Mouse (Mus musculus) embryonic facial prominence, embryonic 13.5 days (tissue): Measurements from ENCODE around the gene Tmem132a. TPM values are rescaled to one million over a fixed set of nuclear protein-coding genes. Genes with fewer than 3 reads are reported as not detected.

Experiments used
- ATAC-seq: fragments of 200-750 bp; cut with Nextera tagmentation; 2 replicates; pipeline ENCODE4 v1.8.0; 2017; ENCODE audit warnings: low read depth; ENCODE audit not compliant: insufficient number of reproducible peaks, insufficient read depth, low FRiP score, low TSS enrichment
- H3K27ac ChIP-seq: fragments of 300-500 bp; sonication (generic); 2 replicates; pipeline ENCODE4 v1.5.1; 2015; ENCODE audit warnings: moderate library complexity, mild to moderate bottlenecking, inconsistent platforms
- H3K27me3 ChIP-seq: fragments of 300-500 bp; sonication (generic); 2 replicates; pipeline ENCODE4 v1.6.1; 2015; ENCODE audit warnings: mild to moderate bottlenecking, inconsistent platforms
- H3K36me3 ChIP-seq: fragments of 300-500 bp; sonication (generic); 2 replicates; pipeline ENCODE4 v1.6.1; 2015; ENCODE audit warnings: mild to moderate bottlenecking, inconsistent platforms
- H3K4me1 ChIP-seq: fragments of 300-500 bp; sonication (generic); 2 replicates; pipeline ENCODE4 v1.6.1; 2015; ENCODE audit warnings: inconsistent platforms
- H3K4me2 ChIP-seq: fragments of 300-500 bp; sonication (generic); 2 replicates; pipeline ENCODE4 v1.6.1; 2015; ENCODE audit warnings: moderate library complexity, mild to moderate bottlenecking, inconsistent platforms
- H3K4me3 ChIP-seq: fragments of 300-500 bp; sonication (generic); 2 replicates; pipeline ENCODE4 v1.5.1; 2015; ENCODE audit warnings: mild to moderate bottlenecking, inconsistent platforms
- H3K9ac ChIP-seq: fragments of 300-500 bp; sonication (generic); 2 replicates; pipeline ENCODE4 v1.6.1; 2015; ENCODE audit warnings: mild to moderate bottlenecking, inconsistent platforms
- H3K9me3 ChIP-seq: fragments of 300-500 bp; sonication (generic); 2 replicates; pipeline ENCODE4 v1.6.1; 2016; ENCODE audit warnings: inconsistent platforms
- WGBS: fragments of 180-500 bp; shearing (Covaris S2); methylation state at CpG from one replicate; pipeline ENCODE4 v1.1.7; 2015; ENCODE audit warnings: mixed read lengths; 5-methylcytosine and 5-hydroxymethylcytosine counted together
- polyA plus RNA-seq: library from polyadenylated mRNA; unstranded; fragments of >200 nt; fragmentation: Nextera tagmentation; extraction: Ambion mirVana; gene quantifications from 2 replicates; pipeline ENCODE4 v1.2.1, GENCODE M21; 2015

Tmem132a gene
- polyA plus RNA-seq, 1 experiment from 2014 or later, result 107 TPM

- Histone ChIP-seq H3K9ac (no peak overlapping the region), H3K9me3 (no peaks in the 10 kb centered on the region), H3K4me1 (peaks cover 15% of the 10 kb centered on the region), H3K4me2 (no peak overlapping the region), H3K27me3 (no peaks in the 10 kb centered on the region), H3K36me3 (peaks cover 80% of the 10 kb centered on the region), H3K27ac (no peak overlapping the region), H3K4me3 (no peak overlapping the region)
- 87% methylated on average over 6 of the region's 6 CpGs for WGBS
- no peak for ATAC-seq
These were observed 30.6 kb upstream of the Tmem132a start for GRCm38 (mm10) chr19:10900315-10900714.

GRCm38 (mm10) chr19:10897491-10897890 is 27.8 kb upstream of the Tmem132a start:
- Histone ChIP-seq H3K36me3 (peaks cover 52% of the 10 kb centered on the region), H3K9ac (peak overlapping the region; percentile 93), H3K27ac (no peak overlapping the region), H3K9me3 (no peaks in the 10 kb centered on the region), H3K4me2 (no peak overlapping the region), H3K27me3 (no peaks in the 10 kb centered on the region), H3K4me3 (no peak overlapping the region), H3K4me1 (peaks cover 15% of the 10 kb centered on the region)
- WGBS, result 90% methylated on average over 8 of the region's 8 CpGs
- ATAC-seq, result no peak

- 86% methylated on average over 7 of the region's 7 CpGs for WGBS
- Histone ChIP-seq H3K9me3 (no peaks in the 10 kb centered on the region), H3K36me3 (peaks cover 46% of the 10 kb centered on the region), H3K4me1 (peaks cover 15% of the 10 kb centered on the region), H3K4me3 (peak overlapping the region; percentile 87), H3K27me3 (no peaks in the 10 kb centered on the region), H3K9ac (peak overlapping the region; percentile 93), H3K4me2 (peak overlapping the region; percentile 85), H3K27ac (no peak overlapping the region)
- ATAC-seq, result no peak
These were observed 27.1 kb upstream of the Tmem132a start for GRCm38 (mm10) chr19:10896849-10897248.

- Histone ChIP-seq H3K4me2 (peak overlapping the region; percentile 85), H3K9ac (peak overlapping the region; percentile 93), H3K4me1 (peaks cover 15% of the 10 kb centered on the region), H3K9me3 (no peaks in the 10 kb centered on the region), H3K27me3 (no peaks in the 10 kb centered on the region), H3K36me3 (peaks cover 34% of the 10 kb centered on the region), H3K4me3 (peak overlapping the region; percentile 87), H3K27ac (peak overlapping the region; percentile 93)
- ATAC-seq, result no peak
- WGBS, result 1% methylated on average over 16 of the region's 16 CpGs
These were observed 26.0 kb upstream of the Tmem132a start for GRCm38 (mm10) chr19:10895708-10896107.

- Histone ChIP-seq H3K27ac (peak within 1 kb of the TSS; percentile 93), H3K4me2 (peak within 1 kb of the TSS; percentile 85), H3K9me3 (no peaks in the 10 kb centered on the region), H3K36me3 (peaks cover 28% of the 10 kb centered on the region), H3K9ac (peak within 1 kb of the TSS; percentile 93), H3K4me1 (peaks cover 15% of the 10 kb centered on the region), H3K27me3 (no peaks in the 10 kb centered on the region), H3K4me3 (peak within 1 kb of the TSS; percentile 87)
- ATAC-seq, result peak; percentile 90
- under 1% methylated on average over 43 of the region's 43 CpGs for WGBS
These were observed 25.3 kb upstream of the Tmem132a start, which contains the start of gene Prpf19 for GRCm38 (mm10) chr19:10895016-10895528. Prpf19 (plus strand) TSS chr19:10895231.

GRCm38 (mm10) chr19:10892201-10892600 is 22.5 kb upstream of the Tmem132a start:
- Histone ChIP-seq H3K4me1 (peaks cover 14% of the 10 kb centered on the region), H3K4me2 (no peak overlapping the region), H3K4me3 (no peak overlapping the region), H3K9me3 (no peaks in the 10 kb centered on the region), H3K9ac (no peak overlapping the region), H3K36me3 (no peaks in the 10 kb centered on the region), H3K27me3 (no peaks in the 10 kb centered on the region), H3K27ac (no peak overlapping the region)
- no peak for ATAC-seq
- WGBS, result 94% methylated on average over 3 of the region's 3 CpGs

GRCm38 (mm10) chr19:10881426-10882154 is 11.8 kb upstream of the Tmem132a start, which contains the start of gene Tmem109:
Tmem109 (minus strand) TSS chr19:10882001.
- H3K27ac ChIP-seq, result peak within 1 kb of the TSS; percentile 96
- H3K36me3 ChIP-seq, result 0 out of 2 replicates have a peak, but pooled peaks cover 6% of the 10 kb centered on the region
- H3K27me3 ChIP-seq, result no peaks in the 10 kb centered on the region
- WGBS, result under 1% methylated on average over 49 of the region's 49 CpGs
- ATAC-seq, result peak; percentile 90
- H3K4me3 ChIP-seq, result peak within 1 kb of the TSS; percentile 68
- H3K4me2 ChIP-seq, result peak within 1 kb of the TSS; percentile 93
- peaks cover 10% of the 10 kb centered on the region for H3K9me3 ChIP-seq
- H3K9ac ChIP-seq, result peak within 1 kb of the TSS; percentile 80
- H3K4me1 ChIP-seq, result peaks cover 20% of the 10 kb centered on the region

GRCm38 (mm10) chr19:10880975-10881425 is 11.3 kb upstream of the Tmem132a start:
- Histone ChIP-seq H3K9ac (peak overlapping the region; percentile 80), H3K27ac (peak overlapping the region; percentile 96), H3K9me3 (peaks cover 10% of the 10 kb centered on the region), H3K36me3 (0 out of 2 replicates have a peak, but pooled peaks cover 6% of the 10 kb centered on the region), H3K4me3 (peak overlapping the region; percentile 68), H3K4me1 (peaks cover 20% of the 10 kb centered on the region), H3K4me2 (peak overlapping the region; percentile 93), H3K27me3 (no peaks in the 10 kb centered on the region)
- peak; percentile 69 for ATAC-seq
- WGBS, result under 1% methylated on average over 14 of the region's 14 CpGs

- no peak for ATAC-seq
- Histone ChIP-seq H3K4me3 (peak overlapping the region; percentile 68), H3K36me3 (0 out of 2 replicates have a peak, but pooled peaks cover 6% of the 10 kb centered on the region), H3K27ac (0 out of 2 replicates have a peak overlapping the region, but pooled peaks have one; percentile 39), H3K9ac (peak overlapping the region; percentile 80), H3K4me1 (peaks cover 20% of the 10 kb centered on the region), H3K27me3 (no peaks in the 10 kb centered on the region), H3K9me3 (peaks cover 8% of the 10 kb centered on the region), H3K4me2 (peak overlapping the region; percentile 93)
- WGBS, result 54% methylated on average over 6 of the region's 7 CpGs
These were observed 10.6 kb upstream of the Tmem132a start for GRCm38 (mm10) chr19:10880085-10880974.

- no peaks in the 10 kb centered on the region for H3K27me3 ChIP-seq
- H3K27ac ChIP-seq, result no peak overlapping the region
- H3K4me2 ChIP-seq, result no peak overlapping the region
- no peaks in the 10 kb centered on the region for H3K9me3 ChIP-seq
- H3K4me1 ChIP-seq, result peaks cover 20% of the 10 kb centered on the region
- no peak overlapping the region for H3K9ac ChIP-seq
- no peak overlapping the region for H3K4me3 ChIP-seq
- WGBS, result 90% methylated on average over 7 of the region's 7 CpGs
- H3K36me3 ChIP-seq, result peaks cover 18% of the 10 kb centered on the region
- no peak for ATAC-seq
These were observed 8.6 kb upstream of the Tmem132a start for GRCm38 (mm10) chr19:10878201-10878837.
